Mouse (Mus musculus) embryonic facial prominence, embryonic 15.5 days (tissue): ENCODE measurements around the gene Scamp1. TPM values are rescaled to one million over a fixed set of nuclear protein-coding genes. Genes with fewer than 3 reads are reported as not detected.

Experiments used
- ATAC-seq: fragments of 200-750 bp; cut with Nextera tagmentation; 2 replicates; pipeline ENCODE4 v1.8.0; 2017; ENCODE audit warnings: low read depth, moderate TSS enrichment; ENCODE audit not compliant: insufficient number of reproducible peaks, low FRiP score, low TSS enrichment
- H3K27ac ChIP-seq: fragments of 300-500 bp; sonication (generic); replicated peaks from 2 replicates; pipeline ENCODE4 v1.5.1; 2015; ENCODE audit warnings: mild to moderate bottlenecking, inconsistent platforms
- H3K27me3 ChIP-seq: fragments of 300-500 bp; sonication (generic); 2 replicates; pipeline ENCODE4 v1.6.1; 2015; ENCODE audit warnings: inconsistent platforms
- H3K36me3 ChIP-seq: fragments of 300-500 bp; sonication (generic); 2 replicates; pipeline ENCODE4 v1.6.1; 2015; ENCODE audit warnings: mild to moderate bottlenecking, inconsistent platforms
- H3K4me1 ChIP-seq: fragments of 300-500 bp; sonication (generic); 2 replicates; pipeline ENCODE4 v1.6.1; 2015; ENCODE audit warnings: inconsistent platforms
- H3K4me2 ChIP-seq: fragments of 300-500 bp; sonication (generic); replicated peaks from 2 replicates; pipeline ENCODE4 v1.6.1; 2015; ENCODE audit warnings: mild to moderate bottlenecking, inconsistent platforms
- H3K4me3 ChIP-seq: fragments of 300-500 bp; sonication (generic); replicated peaks from 2 replicates; pipeline ENCODE4 v1.5.1; 2015; ENCODE audit warnings: mild to moderate bottlenecking, inconsistent platforms
- H3K9ac ChIP-seq: fragments of 300-500 bp; sonication (generic); 2 replicates; pipeline ENCODE4 v1.6.1; 2015; ENCODE audit warnings: inconsistent platforms
- H3K9me3 ChIP-seq: fragments of 300-500 bp; sonication (generic); replicated peaks from 2 replicates; pipeline ENCODE4 v1.6.1; 2016; ENCODE audit warnings: inconsistent platforms
- WGBS: fragments of 180-500 bp; shearing (Covaris S2); methylation state at CpG from one replicate; pipeline ENCODE4 v1.1.7; 2015; 5-methylcytosine and 5-hydroxymethylcytosine counted together
- polyA plus RNA-seq: library from polyadenylated mRNA; unstranded; fragments of >200 nt; fragmentation: Nextera tagmentation; extraction: Ambion mirVana; gene quantifications from 2 replicates; pipeline ENCODE4 v1.2.1, GENCODE M21; 2015

The Scamp1 gene
- polyA plus RNA-seq, 1 experiment from 2014 or later = 36.7 TPM

GRCm38 (mm10) chr13:94255176-94255575 lies 30.5 kb downstream of the Scamp1 start:
- Histone ChIP-seq H3K27ac (no peak overlapping the region), H3K4me3 (no peak overlapping the region), H3K4me2 (no peak overlapping the region), H3K9me3 (no peaks in the 10 kb centered on the region), H3K9ac (no peak overlapping the region), H3K4me1 (no peaks in the 10 kb centered on the region), H3K27me3 (no peaks in the 10 kb centered on the region), H3K36me3 (no peaks in the 10 kb centered on the region)
- 90% methylated on average over 2 of the region's 2 CpGs for WGBS
- no peak for ATAC-seq

GRCm38 (mm10) chr13:94254286-94254685 lies 31.4 kb downstream of the Scamp1 start:
- no peaks in the 10 kb centered on the region for H3K36me3 ChIP-seq
- H3K27ac ChIP-seq = no peak overlapping the region
- H3K4me1 ChIP-seq = no peaks in the 10 kb centered on the region
- 76% methylated on average over 3 of the region's 3 CpGs for WGBS
- no peak for ATAC-seq
- H3K27me3 ChIP-seq = no peaks in the 10 kb centered on the region
- no peak overlapping the region for H3K9ac ChIP-seq
- H3K4me3 ChIP-seq = no peak overlapping the region
- no peak overlapping the region for H3K4me2 ChIP-seq
- H3K9me3 ChIP-seq = no peaks in the 10 kb centered on the region

- Histone ChIP-seq H3K9me3 (no peaks in the 10 kb centered on the region), H3K4me1 (no peaks in the 10 kb centered on the region), H3K27ac (no peak overlapping the region), H3K4me3 (no peak overlapping the region), H3K27me3 (no peaks in the 10 kb centered on the region), H3K36me3 (no peaks in the 10 kb centered on the region), H3K9ac (no peak overlapping the region), H3K4me2 (no peak overlapping the region)
- no peak for ATAC-seq
- WGBS = 91% methylated on average over 5 of the region's 5 CpGs
Measured at GRCm38 (mm10) chr13:94253052-94253451, 32.6 kb downstream of the Scamp1 start.

GRCm38 (mm10) chr13:94250761-94251160 lies 34.9 kb downstream of the Scamp1 start:
- WGBS = 92% methylated on average over 8 of the region's 8 CpGs
- H3K9ac ChIP-seq = no peak overlapping the region
- H3K27me3 ChIP-seq = no peaks in the 10 kb centered on the region
- no peaks in the 10 kb centered on the region for H3K9me3 ChIP-seq
- H3K36me3 ChIP-seq = no peaks in the 10 kb centered on the region
- no peak overlapping the region for H3K4me2 ChIP-seq
- no peaks in the 10 kb centered on the region for H3K4me1 ChIP-seq
- H3K4me3 ChIP-seq = no peak overlapping the region
- no peak overlapping the region for H3K27ac ChIP-seq
- ATAC-seq = no peak

GRCm38 (mm10) chr13:94250188-94250587 lies 35.5 kb downstream of the Scamp1 start:
- H3K36me3 ChIP-seq = no peaks in the 10 kb centered on the region
- H3K4me3 ChIP-seq = no peak overlapping the region
- no peak for ATAC-seq
- no peak overlapping the region for H3K9ac ChIP-seq
- H3K4me2 ChIP-seq = no peak overlapping the region
- no peak overlapping the region for H3K27ac ChIP-seq
- no peaks in the 10 kb centered on the region for H3K27me3 ChIP-seq
- H3K4me1 ChIP-seq = no peaks in the 10 kb centered on the region
- WGBS = 87% methylated on average over 6 of the region's 6 CpGs
- no peaks in the 10 kb centered on the region for H3K9me3 ChIP-seq

- Histone ChIP-seq H3K36me3 (no peaks in the 10 kb centered on the region), H3K9me3 (no peaks in the 10 kb centered on the region), H3K27me3 (no peaks in the 10 kb centered on the region), H3K27ac (no peak overlapping the region), H3K4me2 (no peak overlapping the region), H3K4me1 (no peaks in the 10 kb centered on the region), H3K4me3 (no peak overlapping the region), H3K9ac (no peak overlapping the region)
- 60% methylated on average over 2 of the region's 2 CpGs for WGBS
- no peak for ATAC-seq
Measured at GRCm38 (mm10) chr13:94242897-94243296, 42.8 kb downstream of the Scamp1 start.

- Histone ChIP-seq H3K4me2 (no peak overlapping the region), H3K9ac (no peak overlapping the region), H3K36me3 (no peaks in the 10 kb centered on the region), H3K27me3 (no peaks in the 10 kb centered on the region), H3K4me1 (no peaks in the 10 kb centered on the region), H3K9me3 (no peaks in the 10 kb centered on the region), H3K27ac (no peak overlapping the region), H3K4me3 (no peak overlapping the region)
- no peak for ATAC-seq
- WGBS = 61% methylated on average over 4 of the region's 4 CpGs
Measured at GRCm38 (mm10) chr13:94241892-94242524, 43.6 kb downstream of the Scamp1 start.

GRCm38 (mm10) chr13:94240873-94241272 lies 44.8 kb downstream of the Scamp1 start:
- Histone ChIP-seq H3K4me2 (no peak overlapping the region), H3K4me3 (no peak overlapping the region), H3K36me3 (no peaks in the 10 kb centered on the region), H3K27ac (no peak overlapping the region), H3K4me1 (no peaks in the 10 kb centered on the region), H3K9ac (no peak overlapping the region), H3K27me3 (no peaks in the 10 kb centered on the region), H3K9me3 (no peaks in the 10 kb centered on the region)
- no peak for ATAC-seq
- WGBS = 67% methylated on average over 5 of the region's 5 CpGs

GRCm38 (mm10) chr13:94240111-94240510 lies 45.5 kb downstream of the Scamp1 start:
- Histone ChIP-seq H3K27me3 (no peaks in the 10 kb centered on the region), H3K9ac (no peak overlapping the region), H3K9me3 (no peaks in the 10 kb centered on the region), H3K4me3 (no peak overlapping the region), H3K36me3 (no peaks in the 10 kb centered on the region), H3K4me2 (no peak overlapping the region), H3K4me1 (no peaks in the 10 kb centered on the region), H3K27ac (no peak overlapping the region)
- no peak for ATAC-seq
- 81% methylated on average over 6 of the region's 6 CpGs for WGBS

GRCm38 (mm10) chr13:94239488-94239887 lies 46.2 kb downstream of the Scamp1 start:
- no peaks in the 10 kb centered on the region for H3K9me3 ChIP-seq
- WGBS = 55% methylated on average over 4 of the region's 4 CpGs
- no peak overlapping the region for H3K4me3 ChIP-seq
- no peak for ATAC-seq
- no peak overlapping the region for H3K4me2 ChIP-seq
- no peak overlapping the region for H3K9ac ChIP-seq
- H3K27me3 ChIP-seq = no peaks in the 10 kb centered on the region
- no peaks in the 10 kb centered on the region for H3K36me3 ChIP-seq
- H3K4me1 ChIP-seq = no peaks in the 10 kb centered on the region
- H3K27ac ChIP-seq = no peak overlapping the region

- Histone ChIP-seq H3K27ac (no peak overlapping the region), H3K4me2 (no peak overlapping the region), H3K27me3 (no peaks in the 10 kb centered on the region), H3K36me3 (0 out of 2 replicates have a peak, but pooled peaks cover 3% of the 10 kb centered on the region), H3K9me3 (no peaks in the 10 kb centered on the region), H3K4me3 (no peak overlapping the region), H3K9ac (no peak overlapping the region), H3K4me1 (no peaks in the 10 kb centered on the region)
- no peak for ATAC-seq
- 88% methylated on average over 14 of the region's 14 CpGs for WGBS
Measured at GRCm38 (mm10) chr13:94231871-94232270, 53.8 kb downstream of the Scamp1 start.
